Mouse (Mus musculus): ENCODE results near the gene Insr. TPM values are rescaled to one million over a fixed set of nuclear protein-coding genes. Genes with fewer than 3 reads are reported as not detected.
A peak's percentile ranks its signal among the peaks of the same experiment; 100 is the strongest.

Gene Insr
- total and polyA plus RNA-seq, 2 experiments from 2014 or later = 51.4 to 125 TPM

DNA sequence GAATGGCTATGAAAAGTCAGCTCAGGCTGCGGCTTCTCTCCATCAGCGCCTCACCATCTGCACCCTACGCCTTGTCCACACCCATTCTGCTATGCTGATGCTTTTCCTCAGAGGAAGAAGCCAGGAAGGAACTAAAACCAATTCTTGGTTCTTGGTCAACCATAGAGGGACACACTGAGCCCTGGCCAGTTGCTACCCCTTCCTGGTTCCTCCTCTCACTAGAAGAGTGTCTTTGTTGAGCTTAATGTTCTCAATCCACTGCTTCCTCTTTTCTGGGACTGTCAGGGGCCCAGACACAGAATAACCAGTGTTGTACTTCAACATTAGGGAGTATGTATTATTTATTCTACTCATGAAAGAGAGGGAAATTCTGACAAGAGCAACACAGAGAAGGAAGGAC, 28.3 kb downstream of the Insr start:
- WGBS = 94% methylated on average over 3 of the region's 3 CpGs

DNA sequence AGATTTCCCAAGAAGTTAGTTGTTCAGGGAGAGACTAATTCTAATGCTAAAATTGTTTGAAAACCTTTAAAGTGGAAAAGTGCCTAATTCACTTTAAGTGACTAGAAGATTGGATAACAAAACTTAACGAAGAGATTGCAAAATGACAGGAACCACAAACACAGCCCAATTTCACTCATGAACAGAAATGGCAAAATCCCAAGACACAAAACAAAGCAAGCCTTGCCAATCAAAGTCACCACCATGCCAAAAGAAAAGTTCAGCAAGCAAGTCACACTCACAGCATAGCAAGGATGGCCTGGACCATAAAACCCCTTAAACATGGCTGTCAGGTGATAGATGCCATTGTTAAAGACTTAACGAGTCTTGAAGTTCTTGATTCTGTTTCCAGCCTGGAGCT, 29.5 kb downstream of the Insr start:
- Histone ChIP-seq H3K9ac (replicated peaks; ENCODE audit: low read depth, low read length) (no peak overlapping the region), H3K4me2 (ENCODE audit: low read depth, low read length) (no peak overlapping the region), H3K27me3 (ENCODE audit: control insufficient read depth, insufficient read depth, low read length) (no peaks in the 10 kb centered on the region), H3K9me3 (replicated peaks; ENCODE audit: control insufficient read depth, low read length) (no peaks in the 10 kb centered on the region), H3K4me3 (ENCODE audit: low read depth, low read length) (no peak overlapping the region), H3K36me3 (replicated peaks; ENCODE audit: control insufficient read depth, insufficient read depth, low read length) (peaks cover 44% of the 10 kb centered on the region), H3K4me1 (ENCODE audit: control insufficient read depth, insufficient read depth) (peaks cover 6% of the 10 kb centered on the region; the same call in 1 of the 2 replicates), H3K27ac (ENCODE audit: low read depth) (no peak overlapping the region)
- DNase-seq (ENCODE audit: low spot score) (no peak), ATAC-seq (ENCODE audit: insufficient read depth, low read depth) (no peak)
- TF ChIP-seq EP300 (IDR thresholded peaks at IDR 0.05; ENCODE audit: low read depth) = no peak
- no peak for TF ChIP-seq CTCF (IDR thresholded peaks at IDR 0.05; ENCODE audit: low read depth)
- WGBS = 64% methylated on average over 2 of the region's 2 CpGs

More for the DNA sequence above, 28.3 kb downstream of the Insr start:
- H3K4me1 ChIP-seq (ENCODE audit: control insufficient read depth, insufficient read depth) = peaks cover 10% of the 10 kb centered on the region
- no peak for TF ChIP-seq EP300 (IDR thresholded peaks at IDR 0.05; ENCODE audit: low read depth)
- TF ChIP-seq CTCF (IDR thresholded peaks at IDR 0.05; ENCODE audit: low read depth) = no peak
- H3K27ac ChIP-seq (ENCODE audit: low read depth) = no peak overlapping the region
- no peak for DNase-seq (ENCODE audit: low spot score)
- H3K4me3 ChIP-seq (ENCODE audit: low read depth, low read length) = no peak overlapping the region
- no peak overlapping the region for H3K4me2 ChIP-seq (ENCODE audit: low read depth, low read length)
- no peak for ATAC-seq (ENCODE audit: insufficient read depth, low read depth)
- peaks cover 44% of the 10 kb centered on the region for H3K36me3 ChIP-seq (replicated peaks; ENCODE audit: control insufficient read depth, insufficient read depth, low read length)
- no peaks in the 10 kb centered on the region for H3K9me3 ChIP-seq (replicated peaks; ENCODE audit: control insufficient read depth, low read length)
- H3K27me3 ChIP-seq (ENCODE audit: control insufficient read depth, insufficient read depth, low read length) = no peaks in the 10 kb centered on the region
- no peak overlapping the region for H3K9ac ChIP-seq (replicated peaks; ENCODE audit: low read depth, low read length)

DNA sequence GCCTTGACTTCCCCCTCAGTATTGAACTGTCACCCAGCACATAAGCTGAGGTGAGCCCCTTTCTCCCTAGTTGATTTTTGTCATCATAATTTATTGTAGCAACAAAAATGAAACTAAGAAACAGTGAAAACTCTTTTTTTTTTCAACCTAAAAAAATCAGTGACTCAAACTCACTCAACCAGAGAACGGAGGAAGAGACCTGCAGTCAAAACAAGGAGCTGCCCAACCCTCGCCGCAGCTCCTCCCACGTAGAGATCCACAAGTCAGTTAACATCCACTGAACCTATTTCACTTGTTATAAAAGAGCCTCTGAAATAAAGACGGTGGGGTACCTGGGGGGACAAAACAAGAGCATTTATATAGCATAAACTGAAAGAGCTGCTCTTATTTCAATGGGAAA, 30.7 kb downstream of the Insr start:
- no peak overlapping the region for H3K4me2 ChIP-seq (ENCODE audit: low read depth, low read length)
- no peak for ATAC-seq (ENCODE audit: insufficient read depth, low read depth)
- H3K27me3 ChIP-seq (ENCODE audit: control insufficient read depth, insufficient read depth, low read length) = no peaks in the 10 kb centered on the region
- 85% methylated on average over 5 of the region's 5 CpGs for WGBS
- TF ChIP-seq EP300 (IDR thresholded peaks at IDR 0.05; ENCODE audit: low read depth) (no peak), CTCF (IDR thresholded peaks at IDR 0.05; ENCODE audit: low read depth) (no peak)
- H3K4me1 ChIP-seq (ENCODE audit: control insufficient read depth, insufficient read depth) = peaks cover 6% of the 10 kb centered on the region; the same call in 1 of the 2 replicates
- no peaks in the 10 kb centered on the region for H3K9me3 ChIP-seq (replicated peaks; ENCODE audit: control insufficient read depth, low read length)
- H3K27ac ChIP-seq (ENCODE audit: low read depth) = no peak overlapping the region
- no peak for DNase-seq (ENCODE audit: low spot score)
- peaks cover 35% of the 10 kb centered on the region for H3K36me3 ChIP-seq (replicated peaks; ENCODE audit: control insufficient read depth, insufficient read depth, low read length)
- no peak overlapping the region for H3K4me3 ChIP-seq (ENCODE audit: low read depth, low read length)
- H3K9ac ChIP-seq (replicated peaks; ENCODE audit: low read depth, low read length) = no peak overlapping the region

DNA sequence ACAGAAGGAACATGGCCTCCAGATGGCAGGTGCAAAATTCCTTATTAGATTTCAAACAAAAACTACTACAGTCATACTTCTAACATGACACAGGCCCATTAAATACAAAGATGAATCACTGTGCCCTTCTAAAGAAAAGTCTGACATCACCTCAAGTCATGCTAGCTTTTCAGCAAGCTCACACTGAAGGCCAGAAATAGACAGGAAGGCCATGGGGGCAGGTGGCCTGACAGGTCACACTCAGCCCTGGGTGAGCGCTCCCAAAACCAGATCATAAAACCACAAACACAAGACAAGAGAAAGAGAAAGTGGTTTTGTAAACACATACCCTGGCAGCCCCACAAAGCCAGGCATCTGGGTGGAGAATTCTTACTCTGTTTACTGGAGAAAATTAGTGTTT, 32.3 kb downstream of the Insr start:
- peak; percentile 87 for ATAC-seq (ENCODE audit: insufficient read depth, low read depth)

DNA sequence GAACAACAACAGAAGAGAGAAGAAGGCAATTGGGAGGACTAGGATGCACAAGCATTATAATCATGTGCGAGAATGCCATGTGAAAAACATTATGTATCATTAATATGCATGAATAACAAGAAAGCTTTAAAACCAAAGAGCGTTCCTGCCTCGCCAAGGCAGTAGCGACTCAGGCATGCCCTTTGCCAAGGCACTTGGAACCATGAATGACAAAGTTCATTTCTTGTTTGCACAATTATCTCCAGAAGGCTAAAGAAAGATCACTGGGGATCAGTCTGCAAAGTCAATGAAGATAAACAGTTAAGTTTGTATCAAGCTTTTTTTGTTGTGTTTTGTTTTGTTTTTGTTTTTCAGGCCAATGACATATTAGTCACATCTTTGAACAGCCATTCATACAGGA, 36.2 kb downstream of the Insr start:
- WGBS = 87% methylated on average over 4 of the region's 4 CpGs
- peaks cover 24% of the 10 kb centered on the region for H3K4me1 ChIP-seq (ENCODE audit: control insufficient read depth, insufficient read depth)
- H3K9me3 ChIP-seq (replicated peaks; ENCODE audit: control insufficient read depth, low read length) = no peaks in the 10 kb centered on the region
- H3K9ac ChIP-seq (replicated peaks; ENCODE audit: low read depth, low read length) = no peak overlapping the region
- 0 out of 2 replicates have a peak, but pooled peaks cover 4% of the 10 kb centered on the region for H3K36me3 ChIP-seq (replicated peaks; ENCODE audit: control insufficient read depth, insufficient read depth, low read length)
- TF ChIP-seq EP300 (IDR thresholded peaks at IDR 0.05; ENCODE audit: low read depth) (no peak), CTCF (IDR thresholded peaks at IDR 0.05; ENCODE audit: low read depth) (no peak)
- DNase-seq (ENCODE audit: low spot score) = no peak
- H3K4me3 ChIP-seq (ENCODE audit: low read depth, low read length) = no peak overlapping the region
- ATAC-seq (ENCODE audit: insufficient read depth, low read depth) = no peak
- no peaks in the 10 kb centered on the region for H3K27me3 ChIP-seq (ENCODE audit: control insufficient read depth, insufficient read depth, low read length)
- no peak overlapping the region for H3K27ac ChIP-seq (ENCODE audit: low read depth)
- H3K4me2 ChIP-seq (ENCODE audit: low read depth, low read length) = no peak overlapping the region

More for the DNA sequence above, 32.3 kb downstream of the Insr start:
- Histone ChIP-seq H3K9me3 (replicated peaks; ENCODE audit: control insufficient read depth, low read length) (no peaks in the 10 kb centered on the region), H3K27me3 (ENCODE audit: control insufficient read depth, insufficient read depth, low read length) (no peaks in the 10 kb centered on the region), H3K36me3 (replicated peaks; ENCODE audit: control insufficient read depth, insufficient read depth, low read length) (peaks cover 24% of the 10 kb centered on the region; the same call in 1 of the 2 replicates), H3K27ac (ENCODE audit: low read depth) (peak overlapping the region; percentile 73), H3K4me1 (ENCODE audit: control insufficient read depth, insufficient read depth) (peaks cover 6% of the 10 kb centered on the region; the same call in 1 of the 2 replicates), H3K9ac (replicated peaks; ENCODE audit: low read depth, low read length) (no peak overlapping the region), H3K4me3 (ENCODE audit: low read depth, low read length) (no peak overlapping the region), H3K4me2 (ENCODE audit: low read depth, low read length) (no peak overlapping the region)
- TF ChIP-seq CTCF (IDR thresholded peaks at IDR 0.05; ENCODE audit: low read depth) = no peak
- no peak for TF ChIP-seq EP300 (IDR thresholded peaks at IDR 0.05; ENCODE audit: low read depth)
- whole genome bisulfite sequencing = 46% methylated on average over 1 of the region's 1 CpGs
- DNase-seq (ENCODE audit: low spot score) = peak; percentile 76

DNA sequence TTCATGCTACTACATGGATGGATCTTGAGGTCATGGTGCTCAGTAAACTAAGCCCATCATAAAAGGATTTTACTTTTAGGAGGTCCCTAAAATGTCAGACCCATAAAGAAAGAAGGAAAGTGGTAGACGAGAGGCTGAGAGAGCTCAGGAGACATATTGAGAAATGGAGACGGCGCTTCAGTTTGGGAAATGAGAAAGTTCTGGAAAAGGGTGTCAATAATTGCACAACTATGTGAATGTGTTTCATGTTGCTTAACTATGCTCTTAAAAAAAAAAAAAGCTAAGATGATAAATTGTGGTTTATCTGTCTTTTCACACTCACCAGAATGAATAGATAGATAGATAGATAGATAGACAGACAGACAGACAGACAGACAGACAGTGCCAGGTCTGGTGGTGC, 38.7 kb downstream of the Insr start:
- no peaks in the 10 kb centered on the region for H3K9me3 ChIP-seq (replicated peaks; ENCODE audit: control insufficient read depth, low read length)
- no peak for TF ChIP-seq CTCF (IDR thresholded peaks at IDR 0.05; ENCODE audit: low read depth)
- no peak for TF ChIP-seq EP300 (IDR thresholded peaks at IDR 0.05; ENCODE audit: low read depth)
- DNase-seq (ENCODE audit: low spot score) (no peak), ATAC-seq (ENCODE audit: insufficient read depth, low read depth) (no peak)
- H3K27ac ChIP-seq (ENCODE audit: low read depth) = no peak overlapping the region
- H3K9ac ChIP-seq (replicated peaks; ENCODE audit: low read depth, low read length) = no peak overlapping the region
- no peak overlapping the region for H3K4me3 ChIP-seq (ENCODE audit: low read depth, low read length)
- 96% methylated on average over 3 of the region's 3 CpGs for WGBS
- H3K27me3 ChIP-seq (ENCODE audit: control insufficient read depth, insufficient read depth, low read length) = no peaks in the 10 kb centered on the region
- no peak overlapping the region for H3K4me2 ChIP-seq (ENCODE audit: low read depth, low read length)
- peaks cover 43% of the 10 kb centered on the region for H3K4me1 ChIP-seq (ENCODE audit: control insufficient read depth, insufficient read depth)
- 0 out of 2 replicates have a peak, but pooled peaks cover 3% of the 10 kb centered on the region for H3K36me3 ChIP-seq (replicated peaks; ENCODE audit: control insufficient read depth, insufficient read depth, low read length)
